Mouse (Mus musculus): ENCODE data around the gene Gna15.

The Gna15 gene

GRCm38 (mm10) chr10:81452947-81453288 lies 71.1 kb downstream of the Gna15 start:
- in situ Hi-C loops (cut with MboI; ENCODE audit: low sequenced_read_pairs), result loop anchor here (5.0 kb wide), 1 partner anchor 56 kb away; no protein-coding TSS in a partner anchor

All from CH12F3 (cell line).